Mouse (Mus musculus) c-Kit-positive CD71-positive TER-119-negative erythroid progenitor cells, embryonic 14.5 days (primary cell): ENCODE data around the gene Cstf3.
"Not testable (repeated sequence)": the region's sequence is repeated elsewhere in the genome, so short reads cannot be mapped to it uniquely, and the experiment has no call there.

Source experiments
- DNase-seq: peaks from one replicate; pipeline ENCODE4 v3.0.0-alpha.2; 2013; ENCODE audit warnings: low read depth

The Cstf3 gene

DNA sequence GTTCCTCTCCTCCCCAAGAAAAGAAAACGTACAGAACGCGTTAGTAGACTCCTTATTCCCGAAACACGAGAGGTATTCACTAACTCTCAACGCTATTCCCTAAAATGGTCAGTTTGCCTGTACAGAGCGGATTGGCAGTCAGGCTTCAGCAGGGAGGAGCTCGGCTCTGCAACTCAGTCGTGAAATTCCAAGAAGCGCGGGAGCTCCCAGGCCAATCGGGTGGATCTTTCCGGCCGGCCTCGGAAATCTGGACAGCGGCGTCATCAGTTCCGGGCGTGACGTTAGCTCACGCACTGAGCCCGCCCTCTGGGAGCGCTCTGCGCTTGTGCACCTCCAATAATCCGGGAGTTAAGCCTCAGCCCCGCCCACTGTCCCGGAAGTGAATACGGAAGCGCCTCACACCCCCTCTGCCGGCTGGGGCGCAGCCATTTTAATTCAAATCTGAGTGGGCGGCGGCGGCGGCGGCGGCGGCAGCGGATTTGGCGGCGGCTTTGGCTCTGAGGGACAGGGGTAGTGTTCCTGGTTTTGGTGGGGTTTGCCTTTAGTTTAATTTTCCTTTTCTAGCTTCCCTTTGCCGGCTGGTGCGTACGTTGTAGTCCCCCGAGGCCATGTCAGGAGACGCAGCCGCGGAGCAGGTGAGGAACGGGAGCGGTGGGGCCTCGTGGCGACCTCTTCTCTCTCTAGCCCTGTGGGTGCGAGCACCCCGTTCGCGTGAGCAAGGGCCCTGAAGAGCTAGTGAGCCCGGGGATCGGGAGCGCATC, at the start of gene Cstf3:
Gene Cstf3, plus strand, starts transcription at position 456 of the 761 bp plus-strand sequence.
- peak; percentile 99 for DNase-seq

DNA sequence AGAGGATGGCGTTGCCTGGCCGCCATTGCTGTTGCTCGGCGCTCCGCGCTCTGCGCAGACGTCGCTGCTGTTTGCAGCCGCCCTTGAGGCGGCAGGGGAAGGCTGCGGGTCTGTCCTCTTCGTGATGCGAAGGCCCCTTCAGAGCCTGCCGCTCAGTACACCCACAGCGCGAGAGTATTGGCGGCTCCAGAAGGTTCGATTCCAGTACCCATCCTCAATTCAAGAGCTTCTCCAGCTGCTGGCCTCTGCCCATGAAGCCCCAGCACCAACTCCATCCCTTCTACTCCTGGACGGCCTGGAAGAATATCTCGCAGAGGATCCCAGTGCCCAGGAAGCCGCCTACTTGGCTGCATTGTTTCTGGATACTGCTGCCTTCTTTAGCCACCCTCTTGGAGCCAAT, 33.6 kb upstream of the Cstf3 start:
- not testable (repeated sequence) for DNase-seq

DNA sequence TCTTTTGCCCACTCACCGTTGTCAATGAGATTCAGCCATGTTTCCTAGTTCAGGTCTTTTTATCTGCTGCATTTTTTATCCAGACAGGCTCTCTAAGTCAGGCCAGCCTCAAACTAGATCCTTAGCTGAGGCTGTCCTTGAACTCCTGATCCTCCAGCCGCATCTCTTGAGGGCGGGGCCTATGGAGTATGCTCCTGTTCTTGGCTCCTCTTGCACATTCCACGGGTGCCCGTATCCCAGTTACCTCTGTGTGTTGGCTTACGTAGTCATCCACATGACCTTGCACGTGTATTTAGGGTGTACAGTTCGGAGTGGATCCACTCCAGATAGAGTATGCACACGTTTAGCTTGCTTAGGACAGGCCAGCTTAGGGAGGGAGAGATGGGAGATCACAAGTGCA, 32.6 kb upstream of the Cstf3 start:
- DNase-seq, result no peak

DNA sequence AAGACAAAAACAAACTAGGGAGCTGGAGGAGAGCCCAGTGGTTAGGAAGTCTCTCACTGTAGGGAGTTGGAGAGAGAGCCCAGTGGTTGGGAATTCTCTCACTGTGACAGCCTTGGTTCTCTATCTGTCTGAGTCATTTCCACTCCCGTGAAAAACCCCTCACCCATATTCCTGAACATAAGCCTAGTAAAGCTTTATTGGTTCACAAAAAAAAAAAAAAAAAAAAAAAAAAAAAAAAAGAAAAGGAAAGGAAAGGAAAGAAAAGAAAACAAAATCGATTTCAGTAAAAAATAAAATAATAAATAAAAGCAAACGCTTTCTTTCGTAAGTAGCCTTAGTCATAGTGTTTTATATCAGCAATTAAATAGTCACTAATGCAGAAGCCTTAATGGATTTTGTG, 32.0 kb upstream of the Cstf3 start:
- DNase-seq, result no peak

DNA sequence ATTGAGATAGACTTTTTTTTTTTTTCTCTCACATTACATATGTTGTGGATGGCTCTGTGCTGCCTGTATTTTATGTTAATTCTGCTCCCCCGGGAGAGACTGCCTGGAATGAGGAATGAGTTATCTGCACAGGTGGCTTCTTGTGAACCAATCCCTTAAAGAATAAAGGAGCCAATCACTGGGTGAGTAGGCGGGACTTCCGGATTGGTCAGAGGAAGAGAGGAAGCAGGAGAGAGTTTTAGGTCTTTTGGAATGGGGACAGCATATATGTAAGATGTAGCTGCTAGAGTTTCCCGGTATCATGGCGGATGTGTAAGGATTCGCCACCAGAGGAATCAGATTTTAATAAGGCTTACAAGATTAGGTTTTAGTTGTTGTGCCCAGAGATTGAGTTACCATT, 31.4 kb upstream of the Cstf3 start:
- DNase-seq, result no peak

DNA sequence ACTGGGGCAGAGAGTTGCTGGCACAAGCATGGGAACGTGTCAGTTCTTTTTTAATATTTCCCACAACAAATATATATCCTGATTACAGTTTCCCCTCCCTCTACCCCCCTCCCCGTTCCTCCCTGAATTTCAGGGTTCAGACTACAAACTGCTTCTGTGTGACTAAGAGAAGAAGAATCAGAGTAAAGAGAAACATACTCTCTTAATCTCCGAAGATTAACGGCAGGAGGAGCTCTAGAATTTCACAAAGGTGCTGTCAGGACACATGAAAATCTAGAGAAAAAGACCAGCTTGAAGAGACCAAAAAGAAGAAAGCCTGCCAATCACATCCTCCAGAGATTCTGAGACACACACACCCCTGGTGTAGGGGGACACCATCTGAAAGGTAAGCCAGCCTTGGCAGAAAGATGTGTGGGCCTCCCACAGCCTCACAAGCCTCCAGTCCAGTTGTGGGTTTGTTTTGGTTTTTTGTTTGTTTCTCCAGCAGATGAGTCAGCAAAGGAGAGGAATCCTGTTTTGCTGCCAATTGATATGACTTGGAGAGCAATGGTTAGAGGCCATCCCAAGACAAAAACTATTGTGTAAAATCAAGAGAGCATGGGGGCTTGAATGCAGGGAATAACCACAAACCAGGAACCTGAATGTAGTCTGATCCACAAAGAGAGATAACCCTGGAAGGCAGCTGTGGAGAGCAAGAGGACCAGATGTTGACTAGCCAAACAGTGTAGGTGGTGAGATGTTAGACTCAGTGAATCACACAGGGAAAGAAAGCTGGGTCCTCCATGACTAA, 30.5 kb upstream of the Cstf3 start:
- DNase-seq, result no peak

DNA sequence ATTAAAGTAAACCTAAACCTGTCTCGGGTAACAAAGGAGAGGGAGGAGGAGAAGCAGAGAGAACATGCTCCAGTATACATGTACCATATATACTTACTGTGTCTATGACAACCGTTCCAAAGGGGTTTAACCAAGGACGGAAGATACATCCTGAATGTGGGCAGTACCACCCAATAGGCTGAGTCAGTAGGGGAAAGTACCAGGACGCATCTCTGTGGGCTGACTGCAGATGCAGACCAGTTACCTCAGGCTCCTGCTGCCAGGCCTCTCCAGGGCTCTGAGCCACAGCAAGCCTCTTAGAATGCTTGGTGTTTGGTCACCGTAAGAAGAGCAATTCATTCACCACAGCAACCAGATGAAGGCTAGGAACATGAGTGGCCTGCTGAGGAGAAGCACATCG, 28.9 kb upstream of the Cstf3 start:
- DNase-seq, result no peak

DNA sequence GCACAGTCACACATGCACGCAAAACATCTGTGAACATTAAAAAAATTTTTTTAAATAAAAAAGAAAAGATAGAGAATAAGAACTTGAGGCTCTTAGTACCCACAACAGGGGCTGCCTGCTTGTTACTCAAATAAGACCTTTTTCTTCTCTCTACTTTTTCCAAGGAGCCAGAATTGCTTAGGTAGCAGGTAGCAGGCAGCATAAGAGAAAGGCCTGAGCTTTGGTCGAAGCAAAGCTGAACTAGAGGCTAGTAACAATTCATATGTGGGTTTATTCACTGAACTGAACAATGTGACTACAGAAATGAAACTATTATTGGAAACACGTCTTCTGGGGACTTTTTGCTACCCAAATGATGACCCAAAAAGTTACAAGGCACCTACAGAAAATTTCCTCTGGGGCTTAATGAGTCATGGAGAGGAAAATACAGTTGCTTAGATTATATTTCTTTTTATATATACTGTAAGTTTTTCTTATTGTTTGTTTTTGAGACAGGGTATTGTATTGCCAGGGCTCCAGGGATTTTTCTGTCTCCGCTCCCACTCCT, 28.3 kb upstream of the Cstf3 start:
- no peak for DNase-seq

DNA sequence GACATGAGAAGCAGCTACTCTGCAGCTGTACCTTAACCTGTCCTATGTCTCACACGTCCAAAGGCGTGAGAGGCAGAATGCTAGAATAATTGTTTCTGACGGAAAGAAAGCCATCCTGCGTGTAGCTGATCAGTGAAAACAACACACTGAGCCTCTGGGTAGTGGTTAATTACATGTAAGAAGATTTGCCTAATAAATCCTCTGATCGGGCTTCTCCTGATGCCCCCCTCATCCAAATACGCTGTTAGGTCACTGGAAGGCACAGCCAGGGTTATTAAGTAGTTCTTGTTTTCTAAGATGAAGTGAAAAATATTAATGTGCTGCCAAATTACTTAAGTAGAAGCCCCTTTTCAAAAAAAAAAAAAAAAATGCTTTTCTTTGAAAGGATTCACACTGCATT, 18.3 kb upstream of the Cstf3 start:
- no peak for DNase-seq

DNA sequence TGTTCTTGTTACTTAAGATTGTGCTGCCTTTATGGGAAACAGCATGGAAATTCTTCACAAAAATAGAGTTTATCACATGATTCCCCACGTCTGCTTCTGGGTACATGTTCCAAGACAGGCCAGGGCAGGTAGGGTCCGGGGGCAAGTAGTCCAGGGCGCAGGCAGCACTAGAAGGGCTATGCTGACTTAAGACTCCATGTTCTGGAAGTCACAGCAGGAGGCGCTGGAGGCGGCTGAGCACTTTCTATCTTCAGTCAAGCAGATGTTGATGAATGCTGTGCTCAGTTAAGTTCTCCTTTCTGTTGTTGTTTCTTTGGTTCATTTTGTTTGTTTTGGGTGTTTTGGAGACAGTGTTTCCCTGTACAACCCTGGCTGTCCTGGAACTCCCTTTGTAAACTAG, 14.1 kb upstream of the Cstf3 start:
- no peak for DNase-seq

DNA sequence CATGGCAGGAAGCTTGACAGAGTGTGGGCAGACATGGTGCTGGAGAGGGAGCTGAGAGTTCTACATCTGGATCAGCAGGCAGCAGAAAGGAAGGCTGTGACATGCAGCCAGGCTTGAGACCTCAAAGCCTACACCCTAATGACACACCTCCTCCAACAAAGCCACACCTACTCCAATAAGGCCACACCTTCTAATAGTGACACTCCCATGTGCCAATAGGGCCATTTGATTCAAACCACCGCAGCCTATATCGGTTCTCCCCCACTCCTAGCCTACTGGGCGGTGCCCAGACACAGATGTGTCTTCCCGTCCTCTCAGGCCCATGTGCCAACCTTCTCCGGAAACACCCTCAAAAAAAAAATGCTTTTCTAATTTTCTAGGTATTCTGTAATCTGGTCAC, 12.3 kb upstream of the Cstf3 start:
- DNase-seq, result peak; percentile 50

DNA sequence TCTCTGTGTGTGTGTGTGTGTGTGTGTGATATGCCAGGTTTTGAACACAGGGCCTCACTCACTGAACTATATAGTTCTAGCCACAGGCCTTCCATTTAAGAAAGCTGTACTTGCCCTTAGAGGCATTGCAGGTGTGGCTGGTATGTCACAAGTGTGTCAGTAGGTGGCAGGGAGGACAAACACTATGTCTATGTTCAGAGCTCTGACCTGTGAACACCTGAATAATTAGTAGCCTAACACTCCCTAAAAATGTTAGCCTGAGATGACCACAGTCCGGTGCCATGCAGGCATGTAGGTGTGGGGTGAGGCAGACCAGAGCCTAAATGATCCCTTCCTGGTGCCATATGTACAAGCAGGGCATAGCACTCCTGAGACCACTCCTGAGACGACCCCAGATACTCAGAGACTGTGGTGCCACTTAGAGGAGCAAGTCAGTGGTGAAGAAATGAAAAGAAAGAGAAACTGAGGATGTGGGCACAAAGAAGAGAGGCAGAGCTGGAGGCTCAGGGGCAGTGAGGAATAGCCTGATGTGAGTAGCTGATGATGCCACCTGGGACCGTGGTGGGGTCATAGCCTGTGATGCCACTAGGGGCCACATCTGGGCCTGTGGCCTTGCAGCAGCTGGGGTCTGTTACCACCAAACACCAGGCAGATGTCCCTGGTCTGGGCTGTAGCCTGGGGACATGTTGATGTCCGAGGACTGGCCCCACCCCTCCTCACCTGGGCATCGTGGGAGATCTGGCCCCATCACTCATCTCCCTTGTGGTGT, 11.3 kb upstream of the Cstf3 start:
- no peak for DNase-seq

DNA sequence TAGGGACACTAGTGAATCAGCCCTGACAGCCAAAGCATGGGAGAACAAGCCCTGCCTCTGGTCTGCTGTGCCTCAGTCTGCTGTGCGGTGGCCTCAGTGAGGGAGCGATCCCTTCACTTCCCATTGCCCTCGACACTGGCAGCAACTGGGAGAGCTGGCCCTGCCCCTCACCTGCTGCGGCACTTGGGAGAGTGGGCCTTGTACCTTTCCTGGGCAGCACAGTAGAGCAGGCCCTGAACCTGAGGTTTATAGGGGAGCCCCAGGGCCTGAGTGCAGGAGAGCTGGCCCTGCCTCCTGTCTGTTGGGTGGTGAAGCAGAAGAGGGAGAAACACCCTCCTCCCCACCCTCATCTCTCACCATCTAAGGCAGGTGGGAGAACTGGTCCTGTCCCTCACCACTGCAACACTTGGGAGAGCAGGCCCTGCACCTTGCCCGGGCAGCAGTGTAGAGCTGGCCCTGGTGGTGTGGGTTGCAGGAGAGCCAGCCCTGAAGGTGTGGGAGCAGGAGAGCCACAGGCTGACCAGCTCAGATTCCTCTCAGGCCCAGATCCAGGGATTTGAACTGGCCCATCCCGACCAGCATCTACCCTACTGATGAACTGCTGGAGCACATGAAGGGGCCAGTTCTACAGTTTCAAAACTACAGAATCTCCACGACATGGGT, 10.4 kb upstream of the Cstf3 start:
- DNase-seq, result no peak

DNA sequence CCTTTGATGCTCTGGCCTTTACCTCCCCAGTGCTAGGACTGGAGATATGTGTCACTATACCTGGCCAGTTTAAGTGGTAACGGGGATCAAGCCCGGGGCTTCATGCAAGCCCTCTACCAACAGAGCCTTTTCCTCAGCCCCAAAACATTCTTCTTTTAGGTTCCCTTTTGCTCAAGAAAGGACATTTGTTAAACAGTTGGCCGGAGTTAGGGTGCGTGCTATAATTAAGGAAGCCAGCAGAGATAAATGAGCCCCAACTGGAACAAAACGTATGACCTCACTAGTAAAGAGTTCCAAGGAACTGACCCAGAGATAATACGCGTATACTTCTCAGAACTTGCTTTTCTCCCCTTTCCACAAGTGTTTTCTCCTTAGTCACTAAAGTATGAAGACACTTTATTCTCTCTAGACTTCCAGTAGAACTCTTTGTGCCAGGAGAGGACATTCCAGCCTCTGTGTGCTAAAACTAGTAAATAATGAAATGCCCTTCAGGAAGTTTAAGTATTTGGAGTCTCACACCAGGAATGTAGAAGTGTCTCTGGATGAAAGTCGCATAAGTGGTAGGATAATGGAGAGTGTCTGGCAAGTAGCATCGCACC, 8.9 kb upstream of the Cstf3 start:
- no peak for DNase-seq

DNA sequence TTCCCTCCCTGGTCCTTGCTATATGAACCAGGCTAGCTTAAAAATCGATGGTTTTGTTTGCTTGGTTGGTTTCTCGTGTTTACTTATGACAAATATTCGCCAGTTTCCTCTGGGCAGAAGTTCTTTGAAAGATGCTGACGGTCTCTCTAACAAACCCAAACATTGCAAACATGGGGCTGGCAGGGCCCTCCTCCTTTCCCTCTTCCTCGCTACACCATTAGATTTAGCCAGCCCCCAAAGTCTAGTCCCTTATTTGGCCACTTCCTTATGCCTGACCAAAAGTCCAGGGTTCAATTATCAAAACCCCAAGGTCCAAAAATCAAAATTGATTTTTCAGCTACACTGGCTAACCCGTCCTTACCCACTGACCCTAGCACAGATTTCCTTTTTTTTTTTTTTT, 7.3 kb upstream of the Cstf3 start:
- DNase-seq, result no peak

DNA sequence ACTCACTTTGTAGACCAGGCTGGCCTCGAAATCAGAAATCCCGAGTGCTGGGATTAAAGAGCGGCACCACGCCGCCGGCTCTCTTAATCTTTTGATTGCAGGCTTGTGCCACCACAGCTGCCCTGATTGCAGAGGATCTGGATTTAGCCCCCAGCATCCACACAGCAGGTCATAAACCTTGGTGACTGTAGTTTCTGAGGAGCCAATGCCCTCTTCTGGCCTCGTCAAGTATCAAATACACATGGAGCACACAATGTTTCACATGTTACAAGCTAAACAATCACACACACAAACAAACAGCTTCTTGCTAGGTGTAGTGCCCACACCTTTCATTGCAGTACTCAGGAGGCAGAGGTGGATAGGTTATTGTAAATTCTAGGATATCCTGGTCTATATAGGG, 6.1 kb upstream of the Cstf3 start:
- DNase-seq, result no peak

DNA sequence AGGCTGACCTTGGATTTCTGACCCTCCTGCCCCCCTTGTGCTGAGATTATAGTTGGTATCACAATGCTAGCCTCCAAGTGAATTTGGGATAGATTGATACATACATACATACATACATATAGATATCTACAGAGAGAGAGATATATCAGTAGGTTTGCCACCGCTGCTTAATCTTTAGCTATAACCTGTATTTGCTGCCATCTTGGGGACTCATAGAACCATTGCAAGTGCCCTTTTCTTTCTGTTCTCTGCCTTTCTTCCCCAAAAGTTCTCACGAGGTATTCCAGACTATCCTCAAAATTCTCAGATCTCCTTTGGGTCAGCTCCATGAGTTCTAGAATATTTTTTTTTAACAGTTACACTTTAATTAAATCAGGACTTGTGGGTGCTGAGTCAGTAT, 4.7 kb upstream of the Cstf3 start:
- DNase-seq, result no peak

DNA sequence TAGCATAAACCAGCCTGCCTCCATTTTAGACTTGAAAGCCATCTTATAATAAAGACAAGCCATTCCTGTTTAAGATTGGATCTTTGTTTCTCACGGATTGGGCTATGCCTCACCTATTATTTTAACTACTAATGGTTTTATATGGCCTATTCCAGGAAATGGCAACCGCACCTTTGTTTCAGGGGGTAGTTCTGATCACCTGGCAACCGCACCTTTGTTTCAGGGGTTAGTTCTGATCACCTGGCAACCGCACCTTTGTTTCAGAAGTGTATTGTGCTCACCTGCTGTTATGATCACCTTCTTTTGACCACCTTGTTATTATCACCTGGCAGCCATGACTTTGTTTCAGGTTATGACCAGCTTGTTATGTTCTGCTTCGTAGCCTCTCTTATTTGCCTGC, 1.8 kb upstream of the Cstf3 start:
- DNase-seq, result no peak

DNA sequence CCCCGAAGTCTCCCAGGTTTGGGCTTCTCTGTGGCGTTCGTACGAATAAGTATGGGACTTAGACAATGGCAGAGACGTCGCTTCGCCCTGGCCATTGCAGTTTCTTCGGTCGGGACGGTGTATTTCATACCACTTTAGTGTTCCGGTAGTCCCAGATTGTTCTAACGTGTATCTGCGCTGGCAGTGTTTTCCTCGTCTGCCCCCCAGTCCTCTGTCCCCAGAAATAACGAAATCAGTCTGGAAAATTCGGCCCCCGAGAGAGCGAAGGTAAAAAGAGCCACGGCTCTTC, 450 bp downstream of the Cstf3 start:
- DNase-seq, result no peak

DNA sequence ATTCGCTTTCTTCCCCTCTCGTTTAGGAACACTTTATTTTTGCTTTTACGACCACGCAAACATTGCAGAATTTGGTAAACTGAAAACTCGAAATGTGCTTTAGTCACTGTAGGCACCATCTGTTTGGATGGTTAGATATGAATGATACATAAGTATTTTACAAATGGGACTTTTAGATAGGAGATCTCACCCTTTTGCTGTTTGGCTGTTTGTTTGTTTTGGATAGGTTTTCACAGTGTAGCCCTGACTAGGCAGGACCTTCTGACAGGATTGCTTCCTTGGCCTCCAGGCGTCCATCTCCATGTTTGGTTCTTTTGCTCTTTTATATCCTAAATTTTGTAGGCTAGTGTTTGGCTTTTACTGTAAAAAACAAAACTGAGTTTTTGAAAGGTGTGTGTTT, 818 bp downstream of the Cstf3 start:
- DNase-seq, result peak; percentile 29

DNA sequence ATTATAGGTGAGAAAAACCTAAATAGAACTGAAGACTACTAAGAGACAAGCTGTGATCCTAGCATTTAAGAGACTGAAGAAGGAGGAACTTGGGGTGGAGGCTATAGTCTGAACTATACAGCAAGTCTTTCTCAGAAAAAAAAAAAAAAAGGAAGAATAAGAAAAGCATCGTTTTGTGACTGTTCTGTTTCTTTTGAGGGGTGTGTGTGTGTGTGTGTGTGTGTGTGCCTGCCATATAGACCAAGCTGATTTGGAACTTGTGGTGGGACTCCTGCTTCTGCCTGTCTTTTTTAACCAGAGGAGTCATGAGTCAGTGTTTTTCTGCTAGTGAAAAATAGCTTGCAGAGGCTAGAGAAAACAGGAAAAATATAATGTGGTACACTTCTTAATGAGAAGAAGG, 4.7 kb downstream of the Cstf3 start:
- DNase-seq, result no peak

DNA sequence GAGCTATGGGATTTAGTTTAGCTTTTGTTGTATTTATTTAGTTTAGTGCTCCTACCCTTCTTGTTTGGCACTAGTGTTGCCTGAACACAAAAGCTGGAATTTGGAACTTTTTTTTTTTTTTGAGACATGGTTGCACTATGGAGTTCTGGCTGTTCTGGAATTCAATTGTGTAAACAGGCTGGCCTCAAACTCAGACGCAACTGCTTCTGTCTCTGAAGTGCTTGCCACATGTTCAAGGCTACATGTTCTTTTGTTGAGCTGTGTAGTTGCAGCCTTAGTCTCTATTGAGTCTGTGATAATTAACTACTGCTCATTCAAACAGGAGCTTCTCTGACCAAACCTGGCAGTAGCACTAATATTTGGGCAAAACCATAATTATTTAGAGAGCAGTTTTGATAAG, 13.1 kb downstream of the Cstf3 start:
- no peak for DNase-seq
